Mouse (Mus musculus): Measurements from ENCODE around the gene Qrsl1. TPM values are rescaled to one million over a fixed set of nuclear protein-coding genes. Genes with fewer than 3 reads are reported as not detected.
"Not testable (repeated sequence)": the region's sequence is repeated elsewhere in the genome, so short reads cannot be mapped to it uniquely, and the experiment has no call there.

Gene Qrsl1
- 18.5 and 18.9 TPM in 2 replicates for polyA plus RNA-seq (2015; fragmentation: Nextera tagmentation; extraction: Ambion mirVana)

DNA sequence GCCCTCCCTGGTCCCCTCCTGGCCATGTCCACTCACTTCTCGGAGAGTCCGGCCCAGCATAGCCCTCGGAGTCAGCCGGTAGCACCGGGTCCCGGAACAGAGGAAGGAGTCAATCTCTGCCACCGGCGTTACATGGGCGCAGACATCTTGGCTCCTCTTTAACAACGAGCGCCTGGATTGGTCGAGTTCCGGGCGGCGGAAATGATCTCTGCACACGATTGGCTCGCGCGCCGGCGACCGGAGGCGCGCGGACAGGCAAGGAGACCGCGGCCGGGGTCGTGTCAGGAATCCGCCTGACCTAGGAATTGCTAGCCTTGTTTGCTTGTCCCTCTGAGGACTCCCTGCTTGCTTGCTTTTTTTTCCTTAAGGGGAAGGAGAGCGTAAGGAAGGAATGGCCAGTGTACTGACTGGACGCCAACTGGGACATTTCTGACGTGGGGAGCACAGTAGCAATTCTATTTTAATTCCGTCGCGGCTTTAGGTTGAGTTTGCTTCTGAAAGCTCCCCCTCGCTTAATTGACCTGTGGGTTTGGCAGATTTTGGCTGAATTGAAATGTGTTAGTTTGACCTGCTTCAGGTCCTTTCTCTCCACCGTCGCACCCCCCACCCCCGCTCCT, at the start of gene Qrsl1, which contains the start of gene Rtn4ip1:
Gene Qrsl1, minus strand, starts transcription at position 168 of the 617 bp plus-strand sequence.
Gene Rtn4ip1, plus strand, starts transcription at position 230 of the 617 bp plus-strand sequence.
- Histone ChIP-seq H3K27me3 (replicated peaks) (no peaks in the 10 kb centered on the region), H3K9ac (peak within 1 kb of the TSS; percentile 48), H3K9me3 (no peaks in the 10 kb centered on the region), H3K27ac (peak within 1 kb of the TSS; percentile 68; the same call in 1 of the 2 replicates), H3K4me1 (peaks cover 7% of the 10 kb centered on the region; the same call in 1 of the 2 replicates), H3K4me3 (replicated peaks) (peak within 1 kb of the TSS; percentile 83), H3K4me2 (peak within 1 kb of the TSS; percentile 61), H3K36me3 (no peaks in the 10 kb centered on the region)
- peak; percentile 94 for ATAC-seq (ENCODE audit: insufficient read depth, low FRiP score, low read depth)
- under 1% methylated on average over 40 of the region's 40 CpGs for WGBS

- ATAC-seq (ENCODE audit: insufficient read depth, low FRiP score, low read depth) = no peak
- Histone ChIP-seq H3K9me3 (no peaks in the 10 kb centered on the region), H3K4me3 (replicated peaks) (no peak overlapping the region), H3K4me2 (no peak overlapping the region), H3K27ac (no peak overlapping the region), H3K36me3 (no peaks in the 10 kb centered on the region), H3K9ac (no peak overlapping the region), H3K4me1 (no peaks in the 10 kb centered on the region), H3K27me3 (replicated peaks) (no peaks in the 10 kb centered on the region)
- 73% methylated on average over 4 of the region's 4 CpGs for WGBS
Measured at GRCm38 (mm10) chr10:43945435-43945834, 43.9 kb upstream of the Qrsl1 start.

DNA sequence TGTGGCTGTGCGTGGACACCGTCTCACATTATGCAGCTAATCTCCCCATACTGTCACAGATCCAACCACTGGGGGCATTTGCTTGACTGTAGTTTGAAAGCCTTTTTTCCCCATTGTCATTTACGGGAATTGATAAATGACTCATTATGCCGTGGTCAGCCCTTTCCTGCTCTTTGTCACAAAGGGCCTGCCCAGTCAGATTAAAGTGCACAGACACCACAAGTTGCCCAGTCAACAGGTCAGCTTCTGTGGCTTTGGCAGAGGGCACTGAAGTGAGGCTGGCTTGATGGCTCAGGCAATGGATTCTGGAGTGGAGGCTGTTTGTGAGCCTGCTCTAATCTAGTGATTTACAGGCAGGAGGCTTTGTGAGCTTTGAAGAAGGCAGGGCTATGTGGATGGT, 42.2 kb upstream of the Qrsl1 start:
- H3K27me3 ChIP-seq (replicated peaks) = no peaks in the 10 kb centered on the region
- H3K4me3 ChIP-seq (replicated peaks) = no peak overlapping the region
- 54% methylated on average over 4 of the region's 4 CpGs for WGBS
- no peaks in the 10 kb centered on the region for H3K9me3 ChIP-seq
- H3K36me3 ChIP-seq = no peaks in the 10 kb centered on the region
- no peak overlapping the region for H3K4me2 ChIP-seq
- H3K4me1 ChIP-seq = no peaks in the 10 kb centered on the region
- no peak for ATAC-seq (ENCODE audit: insufficient read depth, low FRiP score, low read depth)
- H3K27ac ChIP-seq = no peak overlapping the region
- H3K9ac ChIP-seq = no peak overlapping the region

DNA sequence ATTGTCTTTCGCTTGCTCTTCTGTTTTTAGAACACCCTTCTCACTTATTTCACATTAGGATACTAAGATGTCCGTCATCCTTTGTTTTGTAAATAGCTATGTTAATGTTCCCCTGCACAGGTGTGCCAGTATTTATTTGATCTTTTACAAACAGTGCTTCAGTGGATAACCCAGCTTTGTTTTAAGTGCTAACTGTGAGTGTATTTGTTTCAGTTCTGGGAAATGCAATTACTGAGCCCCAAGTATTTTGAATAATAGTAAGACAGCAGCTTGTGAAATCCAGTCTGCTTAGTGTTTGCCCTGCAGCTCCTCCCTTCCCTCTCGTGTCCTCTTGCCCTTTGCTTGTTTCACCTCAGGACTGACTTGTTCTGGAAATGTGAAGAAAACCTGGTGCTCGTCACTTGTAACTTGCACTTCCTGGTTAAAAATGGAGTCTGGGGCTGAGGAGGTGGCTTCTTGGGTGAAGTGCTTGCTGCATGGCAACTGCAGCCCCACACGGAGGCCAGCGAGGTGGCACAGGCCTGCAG, 37.7 kb upstream of the Qrsl1 start:
- Histone ChIP-seq H3K27me3 (replicated peaks) (no peaks in the 10 kb centered on the region), H3K4me2 (no peak overlapping the region), H3K9me3 (no peaks in the 10 kb centered on the region), H3K4me1 (no peaks in the 10 kb centered on the region), H3K9ac (no peak overlapping the region), H3K36me3 (peaks cover 4% of the 10 kb centered on the region; the same call in 1 of the 2 replicates), H3K4me3 (replicated peaks) (no peak overlapping the region), H3K27ac (no peak overlapping the region)
- ATAC-seq (ENCODE audit: insufficient read depth, low FRiP score, low read depth) = no peak
- WGBS = 75% methylated on average over 6 of the region's 6 CpGs

DNA sequence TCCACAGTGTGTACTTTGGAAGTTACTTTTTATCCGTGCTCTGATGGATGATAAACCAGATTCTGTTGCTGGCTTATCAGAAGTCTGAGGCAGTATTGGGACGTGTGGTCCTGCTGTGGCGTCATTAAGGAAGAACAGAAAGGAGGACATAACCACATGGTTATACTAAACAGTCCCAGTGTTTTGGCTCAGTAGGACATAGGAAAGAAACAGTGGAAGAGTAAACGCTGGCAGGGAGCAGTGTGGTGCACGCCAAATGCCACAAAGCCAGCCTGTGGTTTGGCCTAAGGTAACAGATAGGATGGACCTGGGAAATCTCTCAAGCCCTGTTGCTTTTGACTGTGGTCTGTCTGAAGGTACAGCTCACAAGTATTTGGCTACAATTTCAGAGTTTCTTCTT, 27.1 kb upstream of the Qrsl1 start:
- Histone ChIP-seq H3K4me1 (no peaks in the 10 kb centered on the region), H3K27me3 (replicated peaks) (no peaks in the 10 kb centered on the region), H3K36me3 (no peaks in the 10 kb centered on the region), H3K4me3 (replicated peaks) (no peak overlapping the region), H3K9ac (no peak overlapping the region), H3K27ac (no peak overlapping the region), H3K9me3 (no peaks in the 10 kb centered on the region), H3K4me2 (no peak overlapping the region)
- WGBS = 70% methylated on average over 5 of the region's 5 CpGs
- ATAC-seq (ENCODE audit: insufficient read depth, low FRiP score, low read depth) = no peak

DNA sequence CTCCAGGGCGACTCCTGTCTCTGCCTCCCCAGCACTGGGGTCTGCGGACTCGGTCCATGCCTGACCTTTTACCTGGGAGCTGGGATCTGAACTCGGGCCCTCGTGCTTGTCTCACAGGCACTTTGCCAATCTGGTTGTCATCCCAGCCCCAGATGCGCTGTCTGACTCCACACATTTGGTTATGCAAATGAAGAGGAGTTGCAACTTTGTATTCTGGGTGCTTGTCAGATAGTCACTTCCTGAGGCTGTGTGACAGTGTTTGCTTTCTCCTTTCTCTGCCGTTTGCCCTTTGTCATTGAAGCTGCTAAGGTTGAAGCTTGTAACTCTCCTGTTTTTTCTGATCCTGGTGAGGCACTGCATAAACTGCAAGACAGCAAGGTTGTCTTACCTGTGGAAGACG, 26.2 kb upstream of the Qrsl1 start:
- Histone ChIP-seq H3K4me3 (replicated peaks) (no peak overlapping the region), H3K4me1 (no peaks in the 10 kb centered on the region), H3K9me3 (no peaks in the 10 kb centered on the region), H3K9ac (no peak overlapping the region), H3K27me3 (replicated peaks) (no peaks in the 10 kb centered on the region), H3K4me2 (no peak overlapping the region), H3K36me3 (no peaks in the 10 kb centered on the region), H3K27ac (no peak overlapping the region)
- WGBS = 80% methylated on average over 8 of the region's 8 CpGs
- ATAC-seq (ENCODE audit: insufficient read depth, low FRiP score, low read depth) = no peak

GRCm38 (mm10) chr10:43925776-43926175, 24.2 kb upstream of the Qrsl1 start:
- not testable (repeated sequence) for ATAC-seq (ENCODE audit: insufficient read depth, low FRiP score, low read depth); H3K4me1 ChIP-seq; H3K9ac ChIP-seq; H3K9me3 ChIP-seq; H3K4me2 ChIP-seq; H3K27ac ChIP-seq; H3K36me3 ChIP-seq; H3K27me3 ChIP-seq (replicated peaks); H3K4me3 ChIP-seq (replicated peaks)
- 89% methylated on average over 9 of the region's 9 CpGs for WGBS

GRCm38 (mm10) chr10:43923096-43923495, 21.6 kb upstream of the Qrsl1 start:
- no peak overlapping the region for H3K27ac ChIP-seq
- WGBS = 91% methylated on average over 3 of the region's 3 CpGs
- H3K9me3 ChIP-seq = no peaks in the 10 kb centered on the region
- ATAC-seq (ENCODE audit: insufficient read depth, low FRiP score, low read depth) = no peak
- no peak overlapping the region for H3K9ac ChIP-seq
- no peak overlapping the region for H3K4me2 ChIP-seq
- H3K27me3 ChIP-seq (replicated peaks) = no peaks in the 10 kb centered on the region
- no peak overlapping the region for H3K4me3 ChIP-seq (replicated peaks)
- H3K36me3 ChIP-seq = no peaks in the 10 kb centered on the region
- H3K4me1 ChIP-seq = no peaks in the 10 kb centered on the region

- ATAC-seq (ENCODE audit: insufficient read depth, low FRiP score, low read depth) = no peak
- H3K36me3 ChIP-seq = no peaks in the 10 kb centered on the region
- no peak overlapping the region for H3K4me2 ChIP-seq
- H3K27me3 ChIP-seq (replicated peaks) = no peaks in the 10 kb centered on the region
- no peaks in the 10 kb centered on the region for H3K9me3 ChIP-seq
- no peaks in the 10 kb centered on the region for H3K4me1 ChIP-seq
- no peak overlapping the region for H3K9ac ChIP-seq
- no peak overlapping the region for H3K4me3 ChIP-seq (replicated peaks)
- WGBS = 44% methylated on average over 17 of the region's 17 CpGs
- H3K27ac ChIP-seq = no peak overlapping the region
Measured at GRCm38 (mm10) chr10:43918696-43919608, 17.4 kb upstream of the Qrsl1 start.

GRCm38 (mm10) chr10:43916737-43917136, 15.2 kb upstream of the Qrsl1 start:
- Histone ChIP-seq H3K27ac (no peak overlapping the region), H3K4me1 (no peaks in the 10 kb centered on the region), H3K9me3 (no peaks in the 10 kb centered on the region), H3K9ac (no peak overlapping the region), H3K4me2 (no peak overlapping the region), H3K36me3 (no peaks in the 10 kb centered on the region), H3K27me3 (replicated peaks) (no peaks in the 10 kb centered on the region), H3K4me3 (replicated peaks) (no peak overlapping the region)
- 65% methylated on average over 2 of the region's 2 CpGs for WGBS
- no peak for ATAC-seq (ENCODE audit: insufficient read depth, low FRiP score, low read depth)

GRCm38 (mm10) chr10:43916181-43916580, 14.6 kb upstream of the Qrsl1 start:
- Histone ChIP-seq H3K27ac (no peak overlapping the region), H3K9ac (no peak overlapping the region), H3K4me2 (no peak overlapping the region), H3K9me3 (no peaks in the 10 kb centered on the region), H3K4me1 (no peaks in the 10 kb centered on the region), H3K4me3 (replicated peaks) (no peak overlapping the region), H3K27me3 (replicated peaks) (no peaks in the 10 kb centered on the region), H3K36me3 (no peaks in the 10 kb centered on the region)
- 79% methylated on average over 12 of the region's 12 CpGs for WGBS
- ATAC-seq (ENCODE audit: insufficient read depth, low FRiP score, low read depth) = no peak

- Histone ChIP-seq H3K9me3 (no peaks in the 10 kb centered on the region), H3K9ac (no peak overlapping the region), H3K36me3 (no peaks in the 10 kb centered on the region), H3K4me1 (no peaks in the 10 kb centered on the region), H3K4me3 (replicated peaks) (no peak overlapping the region), H3K27me3 (replicated peaks) (no peaks in the 10 kb centered on the region), H3K27ac (no peak overlapping the region), H3K4me2 (no peak overlapping the region)
- WGBS = 73% methylated on average over 3 of the region's 3 CpGs
- ATAC-seq (ENCODE audit: insufficient read depth, low FRiP score, low read depth) = no peak
Measured at GRCm38 (mm10) chr10:43912236-43912635, 10.7 kb upstream of the Qrsl1 start.
